Mouse (Mus musculus) hindbrain, embryonic 10.5 days (tissue): ENCODE data around the gene Dusp13. TPM values are rescaled to one million over a fixed set of nuclear protein-coding genes. Genes with fewer than 3 reads are reported as not detected.

Experiments
- DNase-seq: peaks from one replicate; pipeline ENCODE4 v3.0.0-alpha.2; 2017; ENCODE audit warnings: low spot score
- H3K27ac ChIP-seq: fragments of 300-500 bp; sonication (generic); 2 replicates; pipeline ENCODE4 v1.5.1; 2016; ENCODE audit warnings: mild to moderate bottlenecking, moderate library complexity
- H3K27me3 ChIP-seq: fragments of 300-500 bp; sonication (generic); 2 replicates; pipeline ENCODE4 v1.6.1; 2016; ENCODE audit warnings: mild to moderate bottlenecking; ENCODE audit not compliant: poor library complexity, insufficient read depth, severe bottlenecking
- H3K36me3 ChIP-seq: fragments of 300-500 bp; sonication (generic); 2 replicates; pipeline ENCODE4 v1.6.1; 2016; ENCODE audit warnings: mild to moderate bottlenecking, moderate library complexity
- H3K4me1 ChIP-seq: fragments of 300-500 bp; sonication (generic); replicated peaks from 2 replicates; pipeline ENCODE4 v1.6.1; 2016; ENCODE audit warnings: mild to moderate bottlenecking
- H3K4me3 ChIP-seq: fragments of 300-500 bp; sonication (generic); 2 replicates; pipeline ENCODE4 v1.5.1; 2016; ENCODE audit warnings: mild to moderate bottlenecking, moderate library complexity
- H3K9me3 ChIP-seq: fragments of 300-500 bp; sonication (generic); 2 replicates; pipeline ENCODE4 v1.6.1; 2016; ENCODE audit warnings: mild to moderate bottlenecking, moderate library complexity
- WGBS: fragments of 180-500 bp; shearing (Covaris S2); methylation state at CpG from one replicate; pipeline ENCODE4 v1.1.7; 2016; 5-methylcytosine and 5-hydroxymethylcytosine counted together
- polyA plus RNA-seq: library from polyadenylated mRNA; unstranded; fragments of >200 nt; fragmentation: Nextera tagmentation; extraction: Ambion mirVana; gene quantifications from 2 replicates; pipeline ENCODE4 v1.2.1, GENCODE M21; 2016

The Dusp13 gene
- polyA plus RNA-seq, 1 experiment from 2014 or later = not detected

DNA sequence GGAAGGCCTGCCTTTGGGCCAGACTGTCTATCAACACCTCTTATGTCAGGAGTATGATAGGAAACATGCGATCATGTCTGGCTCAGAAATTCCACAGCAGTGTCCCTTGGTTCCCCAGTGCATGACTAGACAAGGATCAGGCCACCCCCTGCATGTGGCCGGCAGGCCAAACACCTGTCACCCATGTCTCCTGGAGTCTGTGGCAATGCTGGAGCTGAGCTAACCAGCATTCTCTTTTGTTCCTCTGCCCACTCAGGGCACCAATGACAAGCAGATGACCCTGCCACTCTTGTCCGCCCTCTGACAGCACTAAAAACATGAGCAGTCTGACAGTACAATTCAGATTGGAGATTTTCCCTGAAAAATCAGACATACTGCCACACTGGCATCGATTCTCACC is 67.1 kb downstream of the Dusp13 start:
- Histone ChIP-seq H3K27ac (peak overlapping the region; percentile 54), H3K4me1 (peaks cover 73% of the 10 kb centered on the region), H3K36me3 (no peaks in the 10 kb centered on the region), H3K4me3 (no peak overlapping the region), H3K9me3 (no peaks in the 10 kb centered on the region), H3K27me3 (peaks cover 38% of the 10 kb centered on the region)
- no peak for DNase-seq
- 75% methylated on average over 4 of the region's 4 CpGs for WGBS

Other genes starting within 250 kb of the Dusp13 start
- 0.14 and 0.22 TPM in 2 replicates for gene Dupd1, start 36.6 kb downstream of the Dusp13 start, polyA plus RNA-seq
- gene Samd8, start 650 bp downstream of the Dusp13 start, polyA plus RNA-seq = 10.9 and 11.3 TPM in 2 replicates
- 293 and 296 TPM in 2 replicates for gene Vdac2, start 74.1 kb upstream of the Dusp13 start, polyA plus RNA-seq
- gene Comtd1, start 97.8 kb upstream of the Dusp13 start, polyA plus RNA-seq = 15.7 and 16.8 TPM in 2 replicates
- gene Zfp503, start 238.4 kb upstream of the Dusp13 start, polyA plus RNA-seq = 12.3 and 20.0 TPM in 2 replicates